Mouse (Mus musculus) bone marrow macrophage, adult 2 months (primary cell): ENCODE results near the gene Lsm8.

Source experiments
- CTCF ChIP-seq: IDR thresholded peaks from 2 replicates; pipeline ENCODE4 v1.5.1; 2012; ENCODE audit warnings: low read depth, mild to moderate bottlenecking, low read length, moderate library complexity
- POLR2A ChIP-seq: IDR thresholded peaks from 2 replicates; pipeline ENCODE4 v1.6.1; 2012; ENCODE audit warnings: mild to moderate bottlenecking, low read depth, low read length, borderline replicate concordance

- TF ChIP-seq POLR2A (no peak), CTCF (no peak)
Observed at GRCm38 (mm10) chr6:18819343-18819742, 29.0 kb upstream of the Lsm8 start.
